Mouse (Mus musculus): ENCODE measurements around the gene Gm10230. TPM values are rescaled to one million over a fixed set of nuclear protein-coding genes. Genes with fewer than 3 reads are reported as not detected.
"Not testable (repeated sequence)": the region's sequence is repeated elsewhere in the genome, so short reads cannot be mapped to it uniquely, and the experiment has no call there.

The Gm10230 gene
- total RNA-seq (2012; rRNA removed) (not detected in 2 replicates), polyA plus RNA-seq (2012; ENCODE audit: insufficient read depth in 1 of 2, insufficient read length in 2 of 2, low read depth in 1 of 2, low replicate concordance in 2 of 2, missing spikeins in 1 of 2) (not detected)

- not testable (repeated sequence) for H3K9me3 ChIP-seq (replicated peaks; ENCODE audit: insufficient read depth, low read length); H3K9ac ChIP-seq (ENCODE audit: control insufficient read depth, low read depth, low read length, poor library complexity, severe bottlenecking); H3K4me3 ChIP-seq (ENCODE audit: control insufficient read depth in 1 of 2, insufficient read depth in 1 of 2, low read depth in 2 of 2, low read length in 2 of 2); H3K4me1 ChIP-seq (ENCODE audit: control insufficient read depth in 1 of 2, insufficient read depth in 2 of 2, low read length in 2 of 2); H3K27ac ChIP-seq (ENCODE audit: control insufficient read depth, low read depth, low read length); H3K36me3 ChIP-seq (ENCODE audit: control insufficient read depth in 1 of 2, insufficient read depth in 2 of 2, low read length in 2 of 2); H3K27me3 ChIP-seq (ENCODE audit: control insufficient read depth in 1 of 2, insufficient read depth in 2 of 2, low read length in 2 of 2); H3K79me2 ChIP-seq (ENCODE audit: control insufficient read depth, insufficient read depth, low read length, poor library complexity); DNase-seq (ENCODE audit: low read depth, low spot score)
Measured at GRCm38 (mm10) chrX:27494782-27495181, at the start of gene Gm10230. Gene Gm10230, minus strand, starts transcription at chrX:27494882.

All from MEL (cell line).